In the genomic region with DNA sequence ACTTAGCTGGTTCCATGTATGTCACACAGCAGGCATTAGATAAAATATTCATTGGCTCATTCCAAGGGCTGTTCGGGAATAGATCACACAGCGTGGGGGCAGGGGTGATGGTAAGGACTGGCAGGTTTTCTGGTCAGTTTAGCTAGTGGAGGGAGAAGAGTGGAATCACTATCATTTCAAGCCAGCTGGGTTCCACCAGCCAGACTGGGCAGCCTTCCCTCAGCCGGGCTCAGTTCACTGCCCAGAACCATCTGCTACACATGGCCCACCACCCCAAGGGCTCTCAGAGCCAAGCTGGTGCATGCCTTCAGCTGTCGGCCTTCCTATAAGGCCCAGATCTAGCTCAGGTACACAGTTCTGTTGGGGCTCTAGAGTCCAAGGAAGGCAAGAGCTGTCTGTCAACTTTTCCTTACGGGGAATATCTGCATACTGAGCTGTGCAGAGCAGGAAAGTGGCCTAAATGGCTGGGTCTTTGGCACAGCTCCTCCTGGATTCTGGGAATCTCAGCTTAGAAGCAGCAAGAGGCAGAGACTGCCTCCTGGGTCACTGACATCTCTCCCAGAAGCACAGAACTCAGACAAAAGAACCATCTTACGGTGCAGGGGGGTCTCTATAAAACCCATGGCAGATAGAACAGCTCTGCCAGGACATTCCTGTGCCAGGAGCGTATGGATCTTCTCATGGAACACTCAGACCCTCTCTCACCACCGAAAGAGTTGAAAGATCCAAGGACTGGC, we compare ENCODE assay signal across 8 mouse cellular contexts. TPM values are rescaled to one million over a fixed set of nuclear protein-coding genes. Genes with fewer than 3 reads are reported as not detected.
DNase-seq lines count a peak whose midpoint lies in the region; ATAC-seq lines count a peak whose summit lies in the region.

No protein-coding gene starts in this region.

- peak overlapping the region; percentile 84 for H3K4me3 ChIP-seq in heart, embryonic 13.5 days
- peak overlapping the region; percentile 81 for H3K4me3 ChIP-seq in embryonic facial prominence, embryonic 13.5 days
- H3K4me3 ChIP-seq in limb, embryonic 12.5 days (replicated peaks): peak overlapping the region; percentile 80

- 50% methylated on average over 8 of the region's 8 CpGs for whole genome bisulfite sequencing in heart, embryonic 13.5 days
- 52% methylated on average over 8 of the region's 8 CpGs for WGBS in embryonic facial prominence, embryonic 13.5 days
- 52% methylated on average over 8 of the region's 8 CpGs for WGBS in limb, embryonic 12.5 days

- peak overlapping the region; percentile 93 for H3K9ac ChIP-seq in heart, embryonic 13.5 days
- peak overlapping the region; percentile 27; the same call in 1 of the 2 replicates for H3K9ac ChIP-seq in embryonic facial prominence, embryonic 13.5 days
- H3K9ac ChIP-seq in limb, embryonic 12.5 days (replicated peaks): no peak overlapping the region

- no peak overlapping the region for H3K27ac ChIP-seq in heart, embryonic 13.5 days (replicated peaks)
- no peak overlapping the region for H3K27ac ChIP-seq in embryonic facial prominence, embryonic 13.5 days
- H3K27ac ChIP-seq in limb, embryonic 12.5 days: no peak overlapping the region

- peak overlapping the region; percentile 100 for H3K4me2 ChIP-seq in heart, embryonic 13.5 days
- peak overlapping the region; percentile 100 for H3K4me2 ChIP-seq in embryonic facial prominence, embryonic 13.5 days
- H3K4me2 ChIP-seq in limb, embryonic 12.5 days: peak overlapping the region; percentile 100

- peaks cover 14% of the 10 kb centered on the region; the same call in 1 of the 2 replicates for H3K27me3 ChIP-seq in heart, embryonic 13.5 days (replicated peaks)
- peaks cover 17% of the 10 kb centered on the region for H3K27me3 ChIP-seq in embryonic facial prominence, embryonic 13.5 days
- H3K27me3 ChIP-seq in limb, embryonic 12.5 days: peaks cover 25% of the 10 kb centered on the region

- H3K4me1 ChIP-seq in heart, embryonic 13.5 days: peaks cover 35% of the 10 kb centered on the region
- peaks cover 32% of the 10 kb centered on the region for H3K4me1 ChIP-seq in embryonic facial prominence, embryonic 13.5 days
- peaks cover 15% of the 10 kb centered on the region for H3K4me1 ChIP-seq in limb, embryonic 12.5 days (replicated peaks)

- peaks cover 16% of the 10 kb centered on the region for H3K36me3 ChIP-seq in heart, embryonic 13.5 days
- H3K36me3 ChIP-seq in embryonic facial prominence, embryonic 13.5 days: no peaks in the 10 kb centered on the region
- no peaks in the 10 kb centered on the region for H3K36me3 ChIP-seq in limb, embryonic 12.5 days

- no peak for ATAC-seq in heart, embryonic 13.5 days (ENCODE audit: extremely low read depth, insufficient number of reproducible peaks, low FRiP score, low TSS enrichment)
- ATAC-seq in embryonic facial prominence, embryonic 13.5 days (ENCODE audit: insufficient number of reproducible peaks, insufficient read depth, low FRiP score, low TSS enrichment, low read depth): no peak
- no peak for ATAC-seq in limb, embryonic 12.5 days (ENCODE audit: insufficient number of reproducible peaks, insufficient read depth, low FRiP score, low TSS enrichment, low read depth)

- no peaks in the 10 kb centered on the region for H3K9me3 ChIP-seq in heart, embryonic 13.5 days
- H3K9me3 ChIP-seq in embryonic facial prominence, embryonic 13.5 days: no peaks in the 10 kb centered on the region
- no peaks in the 10 kb centered on the region for H3K9me3 ChIP-seq in limb, embryonic 12.5 days

- no peak for DNase-seq in heart, adult 9 months (ENCODE audit: low spot score in 2 of 2)
- peak; percentile 40 for DNase-seq in Muller cell, postnatal 12 days (ENCODE audit: inconsistent ontology term)
- DNase-seq in thymus, postnatal 36 days: no peak
- DNase-seq in thymus, postnatal 0 days (ENCODE audit: low spot score): no peak
- DNase-seq in lung, postnatal 10 days: no peak

RNA-seq across cellular contexts. Expression of a gene that starts 1.5 kb away (rescaled TPM):
- 43.7 and 44.6 TPM in 2 replicates for polyA plus RNA-seq in heart, embryonic 13.5 days (2015; fragmentation: Nextera tagmentation; extraction: Ambion mirVana)
- polyA plus RNA-seq in embryonic facial prominence, embryonic 13.5 days (2015; fragmentation: Nextera tagmentation; extraction: Ambion mirVana): 46.3 and 47.0 TPM in 2 replicates
- polyA plus RNA-seq in limb, embryonic 12.5 days (2016; fragmentation: Nextera tagmentation; extraction: Ambion mirVana): 61.5 and 62.1 TPM in 2 replicates
- 32.8 and 37.1 TPM in 2 replicates for polyA plus RNA-seq in thymus, postnatal 0 days (2015; fragmentation: Nextera tagmentation; extraction: Ambion mirVana)

RNA-seq across cellular contexts. Expression of a gene that starts 32.3 kb away (rescaled TPM):
- 423 and 513 TPM in 2 replicates for polyA plus RNA-seq in heart, embryonic 13.5 days (2015; fragmentation: Nextera tagmentation; extraction: Ambion mirVana)
- 324 and 340 TPM in 2 replicates for polyA plus RNA-seq in embryonic facial prominence, embryonic 13.5 days (2015; fragmentation: Nextera tagmentation; extraction: Ambion mirVana)
- polyA plus RNA-seq in limb, embryonic 12.5 days (2016; fragmentation: Nextera tagmentation; extraction: Ambion mirVana): 337 and 345 TPM in 2 replicates
- 485 and 491 TPM in 2 replicates for polyA plus RNA-seq in thymus, postnatal 0 days (2015; fragmentation: Nextera tagmentation; extraction: Ambion mirVana)
